Mouse (Mus musculus) G1E (cell line): ENCODE measurements at regions not wholly inside any gene's neighbourhood (a gene's known extent, or its start where the extent isn't known, plus 50 kb on each side); places are given as distances from the start of the nearest gene placed in this dataset.
A peak's percentile ranks its signal among the peaks of the same experiment; 100 is the strongest.

Experiments
- CTCF ChIP-seq: IDR thresholded peaks from 2 replicates; pipeline ENCODE4 v1.5.1; 2012; ENCODE audit warnings: low read depth, low read length, inconsistent platforms, mixed read lengths
- POLR2AphosphoS5 ChIP-seq: IDR thresholded peaks from 2 replicates; pipeline ENCODE4 v1.6.1; 2012; ENCODE audit warnings: low read depth, low read length, inconsistent platforms; ENCODE audit not compliant: insufficient replicate concordance

DNA sequence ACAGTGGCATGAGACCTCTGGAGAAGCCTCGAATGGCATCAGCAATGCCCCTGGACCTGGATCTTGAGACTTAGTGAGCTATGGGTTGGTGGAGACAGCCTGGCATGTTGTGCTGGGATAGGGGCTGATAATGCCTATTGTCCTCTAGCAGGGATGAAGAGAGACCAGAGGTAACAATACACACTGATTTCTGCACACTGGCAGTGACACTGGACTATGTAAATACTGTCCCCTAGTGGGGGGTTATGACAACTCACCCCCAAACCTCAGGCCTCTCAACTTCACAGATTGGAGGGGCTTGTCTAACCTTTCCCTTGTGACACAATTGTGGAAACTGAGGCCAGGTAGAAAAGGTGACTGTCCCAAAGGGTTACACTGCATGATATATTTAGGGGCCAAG is 94.9 kb upstream of the Tmc3 start:
- TF ChIP-seq CTCF (peak; percentile 47), POLR2AphosphoS5 (no peak)
